Mouse (Mus musculus): ENCODE results near the gene Max.

Gene Max

DNA sequence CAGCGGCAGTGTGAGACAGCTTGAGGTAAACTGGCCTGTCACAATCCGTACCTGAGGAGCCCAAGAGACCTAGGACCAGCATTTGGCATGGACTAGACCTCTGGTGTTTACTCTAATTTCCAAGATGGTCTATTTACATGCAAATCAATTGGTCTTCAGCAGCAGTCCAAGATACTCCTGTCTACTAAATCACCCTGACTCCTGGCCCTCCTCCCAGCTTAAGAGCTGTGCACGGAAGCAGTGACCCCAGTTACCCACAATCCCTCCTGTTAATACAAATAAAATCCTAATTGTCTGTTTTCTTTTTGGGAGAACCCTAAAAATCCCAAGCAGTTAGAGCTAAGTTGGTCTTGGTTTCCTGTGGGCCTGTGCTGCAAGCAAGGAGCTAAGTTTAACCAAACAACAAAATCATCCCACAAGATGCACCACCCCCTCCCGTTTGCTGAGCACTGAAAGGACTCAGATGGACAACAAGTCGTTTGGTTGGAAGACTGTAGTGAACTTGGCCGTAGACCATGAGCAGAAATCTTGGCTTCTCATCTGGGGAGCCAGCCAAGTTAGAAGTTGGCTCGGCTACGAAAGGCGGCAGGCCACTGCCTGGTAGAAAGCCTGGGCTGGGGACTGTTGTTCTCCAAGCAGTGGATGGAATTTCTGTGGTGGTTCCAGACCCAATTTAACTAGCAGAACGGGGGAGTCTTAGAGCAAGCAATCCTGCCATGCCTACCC lies 7.1 kb downstream of the Max start:
- DNase-seq, result peak; percentile 68 to 80

- no peak for DNase-seq
Observed at GRCm38 (mm10) chr12:76953750-76954363, 8.1 kb downstream of the Max start.

- DNase-seq, result no peak
Observed at GRCm38 (mm10) chr12:76950330-76950729, 11.7 kb downstream of the Max start.

GRCm38 (mm10) chr12:76948781-76949180 lies 13.2 kb downstream of the Max start:
- no peak for DNase-seq

- no peak for DNase-seq
Observed at GRCm38 (mm10) chr12:76948185-76948584, 13.8 kb downstream of the Max start.

DNA sequence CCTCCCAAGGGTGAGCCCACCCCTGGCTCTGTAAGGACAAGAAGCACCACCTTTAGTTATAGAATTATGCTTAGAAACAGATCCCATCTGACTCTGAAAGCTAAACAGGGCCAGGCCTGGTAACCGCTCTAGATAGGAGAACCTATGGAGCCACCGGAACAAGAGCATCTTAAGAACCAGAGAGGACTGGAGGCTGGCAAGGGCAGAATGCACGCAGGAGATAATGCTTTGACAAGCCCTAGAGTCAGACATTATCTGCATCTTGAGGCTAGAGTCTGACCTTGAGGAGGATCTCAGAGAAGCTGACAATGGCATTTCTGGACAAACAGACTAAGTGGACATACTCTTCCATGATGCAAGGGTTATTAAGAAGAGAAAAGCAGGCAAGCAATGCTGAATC lies 14.5 kb downstream of the Max start:
- no peak for DNase-seq

GRCm38 (mm10) chr12:76943466-76943865 lies 18.5 kb downstream of the Max start:
- no peak for DNase-seq

DNA sequence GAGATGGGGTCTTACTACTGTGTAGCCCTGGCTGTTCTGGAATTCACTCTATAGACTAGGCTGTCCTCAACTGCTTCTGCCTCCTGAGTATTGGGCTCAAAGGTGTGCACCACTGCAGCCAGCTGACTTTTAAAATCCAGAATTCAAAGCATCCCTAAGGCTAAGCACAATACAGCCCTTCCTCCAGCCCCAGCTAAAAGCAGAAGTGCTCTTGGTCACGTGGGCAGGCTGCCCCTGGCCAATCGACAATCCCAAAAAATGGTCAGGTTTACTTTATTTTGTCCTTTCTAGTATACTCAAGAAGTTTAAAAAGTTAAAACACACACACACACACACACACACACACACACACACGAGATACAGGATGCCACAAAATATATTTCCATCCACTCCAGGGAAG lies 19.0 kb downstream of the Max start:
- DNase-seq, result no peak

DNA sequence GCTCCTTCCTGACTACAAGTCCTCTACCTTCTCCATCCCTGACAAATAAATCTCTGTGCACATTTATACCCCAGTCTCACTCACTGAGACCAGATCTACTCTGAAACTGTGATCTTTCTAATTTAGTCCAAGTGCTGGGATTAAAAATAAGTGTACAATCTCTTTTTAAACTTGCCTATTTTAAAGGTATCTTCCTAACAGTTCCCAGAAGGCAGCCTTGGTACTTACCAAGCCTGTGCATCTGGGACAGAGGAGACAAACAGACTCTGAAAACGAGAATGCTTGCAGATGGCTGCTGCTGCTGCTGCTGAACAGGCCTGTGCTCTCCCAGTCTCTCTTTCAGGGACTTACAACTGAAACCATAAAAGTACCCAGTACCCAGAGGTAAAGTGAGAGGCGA lies 19.5 kb downstream of the Max start:
- no peak for DNase-seq

- DNase-seq, result no peak
Observed at GRCm38 (mm10) chr12:76941524-76941923, 20.5 kb downstream of the Max start.

GRCm38 (mm10) chr12:76938013-76938412 lies 24.0 kb downstream of the Max start:
- DNase-seq, result no peak

DNA sequence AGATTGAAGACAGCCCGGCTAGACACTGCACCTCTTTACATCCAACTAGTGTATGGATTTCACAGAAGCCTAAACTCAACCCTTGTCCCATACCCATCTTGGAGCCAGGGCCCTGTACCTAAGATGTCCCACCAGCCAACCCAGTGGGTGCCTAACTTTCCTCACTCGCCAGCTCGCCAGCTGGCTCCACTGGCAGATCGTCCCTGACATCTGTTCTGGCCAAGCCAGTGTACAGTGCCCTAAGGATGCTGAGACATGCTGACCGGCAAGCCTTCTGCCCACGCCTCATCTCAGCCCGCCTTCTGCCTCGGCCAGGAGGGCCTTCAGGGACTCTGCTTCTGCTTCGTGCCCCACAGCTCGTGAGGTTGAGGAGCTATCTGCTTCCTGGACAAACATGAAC lies 25.8 kb downstream of the Max start:
- no peak for DNase-seq

- no peak for DNase-seq
Observed at GRCm38 (mm10) chr12:76934438-76934837, 27.6 kb downstream of the Max start.

DNA sequence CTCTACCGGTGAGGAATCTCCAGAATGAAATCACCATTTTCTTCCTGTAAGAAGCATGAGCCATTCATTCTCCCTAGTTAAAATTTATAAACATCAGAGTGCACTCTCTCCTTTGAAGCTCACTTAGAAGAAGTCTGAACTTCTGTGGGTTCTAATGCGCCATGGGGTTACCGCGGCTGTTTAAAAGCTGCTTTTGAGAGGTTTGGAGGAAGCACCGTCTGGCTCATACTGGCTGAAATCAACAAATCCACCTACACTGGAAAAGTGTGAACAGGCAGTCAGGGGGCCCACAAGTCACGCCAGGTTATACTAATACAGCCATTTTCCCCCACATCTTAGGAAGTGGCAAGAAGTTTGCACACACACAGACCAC lies 29.3 kb downstream of the Max start:
- DNase-seq, result no peak

- no peak for DNase-seq
Observed at GRCm38 (mm10) chr12:76931739-76932687, 30.0 kb downstream of the Max start.

DNA sequence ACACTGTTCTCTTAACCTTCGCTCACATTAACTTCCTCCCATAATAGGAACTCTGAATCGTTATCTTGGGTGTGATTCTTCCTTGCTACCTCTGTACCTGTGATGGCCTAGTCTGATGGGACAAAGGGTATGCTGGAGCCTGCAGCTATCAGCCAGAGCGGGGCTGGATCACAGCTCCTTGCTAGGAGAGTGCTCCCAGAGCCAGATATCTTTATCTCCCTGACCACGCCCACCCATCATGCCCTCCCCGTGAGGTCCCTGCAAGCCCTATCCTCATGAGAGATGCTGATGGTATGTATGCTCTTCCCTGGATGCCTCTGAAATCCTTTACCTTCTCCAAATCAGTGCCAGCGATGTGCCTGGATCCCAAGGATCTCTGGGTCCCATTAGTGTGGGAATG lies 31.8 kb downstream of the Max start:
- no peak for DNase-seq

- peak; percentile 25 to 46 for DNase-seq
Observed at GRCm38 (mm10) chr12:76927539-76927938, 34.5 kb downstream of the Max start.

DNA sequence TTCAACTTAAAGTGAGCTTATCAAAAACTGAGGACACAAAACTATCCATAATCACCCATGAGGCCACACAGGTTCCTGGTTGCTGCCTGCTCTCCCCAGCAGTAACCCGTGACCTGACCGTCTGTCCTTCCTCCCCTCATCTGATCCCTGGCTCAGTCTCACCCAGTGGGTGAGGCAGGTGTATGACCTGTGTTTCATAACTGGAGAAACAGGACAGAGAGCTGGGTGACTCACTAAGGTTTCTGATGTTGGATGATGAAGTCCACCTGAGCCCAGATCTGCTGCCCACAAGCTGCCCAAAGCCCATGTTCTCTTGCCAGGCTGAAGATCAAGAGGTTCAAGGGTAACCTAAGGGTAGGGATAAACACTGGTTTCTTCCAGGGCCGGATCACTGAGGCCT lies 35.0 kb downstream of the Max start:
- no peak for DNase-seq

GRCm38 (mm10) chr12:76926338-76926945 lies 35.6 kb downstream of the Max start:
- DNase-seq, result no peak

DNA sequence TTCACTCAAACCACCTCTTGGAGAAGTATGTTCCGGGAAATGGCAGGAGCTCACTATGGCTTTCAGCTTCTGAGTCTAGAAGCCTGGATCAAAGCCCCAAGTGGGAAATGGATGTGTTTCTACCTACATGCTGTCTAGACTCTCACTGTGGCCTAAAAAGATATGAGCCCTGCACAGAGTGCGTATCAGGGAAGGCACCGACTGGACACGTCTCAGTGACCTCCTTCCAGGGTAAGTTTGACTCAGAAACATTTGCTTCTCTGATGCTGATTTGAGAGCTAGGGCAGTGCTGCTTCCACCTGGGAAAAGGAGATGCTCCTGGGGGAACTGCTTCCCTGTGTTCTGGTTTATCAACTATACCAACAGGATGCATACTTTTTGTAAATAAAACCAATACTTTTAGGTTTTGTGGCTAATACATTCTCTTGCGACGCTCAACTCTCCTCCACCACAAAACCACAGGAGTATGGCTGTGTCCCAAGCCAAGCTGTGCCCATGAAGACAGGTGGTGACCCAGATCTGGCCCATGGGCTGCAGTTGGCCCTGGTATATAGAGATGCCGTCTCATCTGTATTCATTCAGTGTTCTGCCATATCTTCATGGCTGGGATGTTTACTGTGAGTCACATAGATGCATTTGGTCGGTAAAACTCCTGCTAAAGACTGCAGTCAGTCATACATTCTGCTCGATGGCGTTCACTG lies 36.9 kb downstream of the Max start:
- no peak for DNase-seq

DNA sequence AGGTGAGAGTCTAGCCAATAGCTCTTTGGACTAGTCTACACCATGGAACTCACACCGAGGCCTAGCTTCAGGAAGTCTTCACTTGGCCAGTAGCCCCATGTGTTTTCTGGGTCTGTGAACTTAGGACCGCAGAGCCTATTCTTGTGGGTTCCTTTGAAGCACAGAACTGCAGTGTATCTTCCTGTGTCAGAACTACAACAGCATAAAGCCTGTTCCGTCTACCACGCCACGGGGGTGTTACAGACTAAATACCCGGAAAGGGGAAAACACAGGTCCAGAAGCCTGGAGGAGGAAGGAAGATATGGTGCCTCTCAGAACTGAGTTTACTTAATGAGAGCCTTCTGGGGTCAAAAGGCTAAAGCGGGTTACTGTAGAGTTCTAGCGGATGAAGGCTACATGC lies 38.9 kb downstream of the Max start:
- no peak for DNase-seq

- DNase-seq, result peak in 1 of 2 experiments; percentile 30
Observed at GRCm38 (mm10) chr12:76920990-76921389, 41.0 kb downstream of the Max start.

GRCm38 (mm10) chr12:76920398-76920797 lies 41.6 kb downstream of the Max start:
- no peak for DNase-seq
